Mouse (Mus musculus) heart, embryonic 13.5 days (tissue): ENCODE results near the gene Mthfr. TPM values are rescaled to one million over a fixed set of nuclear protein-coding genes. Genes with fewer than 3 reads are reported as not detected.

Experiments used
- ATAC-seq: fragments of 200-750 bp; cut with Nextera tagmentation; 2 replicates; pipeline ENCODE4 v1.8.0; 2017; ENCODE audit warnings: moderate TSS enrichment; ENCODE audit not compliant: insufficient number of reproducible peaks, low FRiP score, low TSS enrichment; ENCODE audit errors: extremely low read depth
- H3K27ac ChIP-seq: fragments of 300-500 bp; sonication (generic); replicated peaks from 2 replicates; pipeline ENCODE4 v1.5.1; 2015; ENCODE audit warnings: moderate library complexity, mild to moderate bottlenecking, inconsistent platforms
- H3K27me3 ChIP-seq: fragments of 300-500 bp; sonication (generic); replicated peaks from 2 replicates; pipeline ENCODE4 v1.6.1; 2015; ENCODE audit warnings: mild to moderate bottlenecking, inconsistent platforms
- H3K36me3 ChIP-seq: fragments of 300-500 bp; sonication (generic); 2 replicates; pipeline ENCODE4 v1.6.1; 2015; ENCODE audit warnings: mild to moderate bottlenecking, inconsistent platforms
- H3K4me1 ChIP-seq: fragments of 300-500 bp; sonication (generic); 2 replicates; pipeline ENCODE4 v1.6.1; 2015; ENCODE audit warnings: inconsistent platforms
- H3K4me2 ChIP-seq: fragments of 300-500 bp; sonication (generic); 2 replicates; pipeline ENCODE4 v1.6.1; 2015; ENCODE audit warnings: inconsistent platforms, mild to moderate bottlenecking, moderate library complexity
- H3K4me3 ChIP-seq: fragments of 300-500 bp; sonication (generic); 2 replicates; pipeline ENCODE4 v1.5.1; 2015; ENCODE audit warnings: moderate library complexity, mild to moderate bottlenecking, inconsistent platforms
- H3K9ac ChIP-seq: fragments of 300-500 bp; sonication (generic); 2 replicates; pipeline ENCODE4 v1.6.1; 2015; ENCODE audit warnings: inconsistent platforms, mild to moderate bottlenecking, moderate library complexity
- H3K9me3 ChIP-seq: fragments of 300-500 bp; sonication (generic); 2 replicates; pipeline ENCODE4 v1.6.1; 2016; ENCODE audit warnings: inconsistent platforms
- WGBS: fragments of 180-500 bp; shearing (Covaris S2); methylation state at CpG from one replicate; pipeline ENCODE4 v1.1.7; 2015; ENCODE audit warnings: mixed read lengths; 5-methylcytosine and 5-hydroxymethylcytosine counted together
- polyA plus RNA-seq: library from polyadenylated mRNA; unstranded; fragments of >200 nt; fragmentation: Nextera tagmentation; extraction: Ambion mirVana; gene quantifications from 2 replicates; pipeline ENCODE4 v1.2.1, GENCODE M21; 2015

Gene Mthfr
- polyA plus RNA-seq, result 11.4 and 11.7 TPM in 2 replicates

DNA sequence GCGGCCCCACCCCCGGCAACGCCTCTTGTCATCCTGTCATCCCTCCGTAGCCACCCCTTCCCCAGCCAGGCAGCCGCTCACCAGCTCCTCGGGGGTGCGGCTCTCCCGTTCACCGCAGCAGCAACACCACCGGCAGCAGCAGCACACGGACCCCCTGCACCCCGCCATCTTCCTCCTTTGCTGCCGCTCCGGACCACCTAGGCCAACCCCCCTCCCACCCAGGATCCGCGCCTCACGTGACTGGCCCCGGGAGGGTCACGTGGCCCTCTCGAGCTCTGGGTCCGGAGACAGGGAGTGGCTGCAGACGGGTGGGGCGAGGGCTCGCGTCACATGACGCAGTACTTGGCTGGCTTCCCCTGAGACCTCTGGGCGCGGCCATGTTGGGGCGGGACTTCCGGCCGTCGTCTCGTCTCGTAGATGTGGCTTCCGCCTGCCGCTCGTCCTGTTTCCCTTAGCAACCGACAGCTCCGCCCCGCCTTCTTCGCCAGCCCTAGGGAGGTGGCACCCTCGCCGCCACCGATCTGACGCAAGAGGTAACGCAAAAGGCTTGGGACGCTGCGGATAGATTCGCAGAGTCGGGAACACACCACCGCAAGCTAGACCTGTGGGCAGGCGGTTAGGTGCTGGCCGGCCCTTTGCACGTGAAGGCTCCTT, at the start of gene Mthfr, which contains the start of gene Clcn6:
Mthfr (plus strand) TSS at position 478 of the 654 bp plus-strand sequence.
Clcn6 (minus strand) TSS at position 222 of the 654 bp plus-strand sequence.
- peak within 1 kb of the TSS; percentile 92 for H3K27ac ChIP-seq
- WGBS, result under 1% methylated on average over 54 of the region's 54 CpGs
- ATAC-seq, result peak; percentile 91

DNA sequence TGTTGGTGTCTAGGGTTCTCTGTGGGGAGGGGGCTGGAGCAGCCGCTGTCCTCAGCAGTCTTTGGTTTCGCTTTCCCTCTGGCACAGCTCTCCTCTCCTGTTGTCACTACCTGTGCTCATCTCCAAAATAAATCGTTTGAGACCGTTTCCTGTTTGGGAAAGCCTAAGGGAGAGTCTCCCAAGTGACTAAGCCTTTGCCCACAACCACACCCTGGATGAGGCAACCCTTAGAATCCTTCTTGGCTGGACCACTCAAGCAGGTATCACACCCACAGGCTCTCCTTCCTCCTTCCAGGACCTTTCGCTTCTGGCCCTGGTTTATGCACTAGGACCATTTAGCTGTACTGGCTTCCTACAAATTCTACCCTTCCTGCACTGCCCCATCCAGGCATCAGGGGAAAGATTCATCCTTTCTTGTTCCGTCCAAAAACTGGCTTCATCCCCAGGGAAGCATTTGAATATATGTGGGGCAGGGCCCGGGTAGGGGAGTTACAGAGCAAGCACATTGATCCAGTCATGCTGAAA, 45.2 kb upstream of the Mthfr start:
- no peak overlapping the region for H3K4me3 ChIP-seq
- H3K9ac ChIP-seq, result no peak overlapping the region
- peaks cover 17% of the 10 kb centered on the region for H3K27me3 ChIP-seq
- H3K36me3 ChIP-seq, result no peaks in the 10 kb centered on the region
- no peak for ATAC-seq
- H3K27ac ChIP-seq, result no peak overlapping the region
- WGBS, result 53% methylated on average over 7 of the region's 7 CpGs
- H3K4me2 ChIP-seq, result no peak overlapping the region
- H3K4me1 ChIP-seq, result no peaks in the 10 kb centered on the region
- H3K9me3 ChIP-seq, result no peaks in the 10 kb centered on the region

More for the DNA sequence above, at the start of gene Mthfr, which contains the start of gene Clcn6:
- Histone ChIP-seq H3K4me3 (peak within 1 kb of the TSS; percentile 87), H3K9ac (peak within 1 kb of the TSS; percentile 91), H3K9me3 (no peaks in the 10 kb centered on the region), H3K4me2 (peak within 1 kb of the TSS; percentile 95), H3K36me3 (peaks cover 30% of the 10 kb centered on the region), H3K4me1 (peaks cover 52% of the 10 kb centered on the region), H3K27me3 (no peaks in the 10 kb centered on the region)

DNA sequence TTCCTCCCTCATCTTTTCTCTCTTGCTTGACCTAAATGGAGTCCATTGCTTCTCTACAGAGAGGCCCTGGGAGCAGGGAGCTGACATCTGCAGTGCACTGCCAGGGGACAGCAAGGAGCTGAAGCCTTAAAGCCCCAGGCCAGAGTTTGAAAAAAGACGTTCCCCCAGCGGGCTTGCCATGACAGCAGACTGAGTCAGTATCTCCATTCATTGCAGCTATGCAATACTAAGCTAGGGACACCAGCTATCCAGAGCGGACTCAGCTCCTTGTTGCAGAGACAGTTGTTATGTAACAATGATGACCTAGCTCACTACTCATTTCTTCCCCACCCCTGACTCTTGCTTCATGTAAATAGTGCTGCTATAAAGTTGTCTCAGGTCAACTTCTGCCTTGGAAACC, 43.6 kb upstream of the Mthfr start:
- H3K9me3 ChIP-seq, result no peaks in the 10 kb centered on the region
- H3K4me3 ChIP-seq, result no peak overlapping the region
- H3K36me3 ChIP-seq, result no peaks in the 10 kb centered on the region
- WGBS, result 80% methylated on average over 3 of the region's 3 CpGs
- no peak overlapping the region for H3K27ac ChIP-seq
- H3K9ac ChIP-seq, result no peak overlapping the region
- no peak for ATAC-seq
- H3K4me2 ChIP-seq, result no peak overlapping the region
- H3K4me1 ChIP-seq, result peaks cover 15% of the 10 kb centered on the region
- H3K27me3 ChIP-seq, result peaks cover 17% of the 10 kb centered on the region

DNA sequence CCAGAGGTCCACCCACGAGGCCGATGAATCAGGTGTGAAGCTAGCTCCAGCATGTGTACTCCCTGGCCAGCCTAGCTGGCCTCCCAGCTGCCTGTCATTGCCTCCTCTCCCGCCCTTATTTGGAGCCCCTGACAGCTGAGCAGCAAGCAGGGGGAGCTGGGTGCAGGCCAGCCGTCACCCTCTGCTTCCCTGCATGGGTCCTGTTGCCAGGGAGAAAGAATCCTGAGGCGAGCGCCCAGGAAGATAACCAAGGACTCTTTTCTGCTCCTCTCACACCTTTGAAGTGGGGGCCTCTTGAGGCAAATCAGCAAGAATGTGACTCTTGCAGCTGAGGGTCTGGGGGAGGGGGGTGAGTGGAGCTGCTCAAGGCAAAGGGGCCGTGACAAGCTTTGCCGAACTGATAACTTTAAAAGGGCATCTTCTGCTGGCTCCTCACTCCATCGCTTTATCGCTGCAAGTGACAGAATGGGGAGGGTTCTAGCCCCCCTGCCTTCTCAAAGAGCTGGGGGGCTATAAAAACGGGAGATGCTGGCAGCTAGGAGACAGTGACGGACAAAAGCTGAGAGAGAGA, 38.6 kb upstream of the Mthfr start, which contains the start of gene Nppa:
Nppa (plus strand) TSS at position 521 of the 571 bp plus-strand sequence.
- Histone ChIP-seq H3K4me1 (peaks cover 19% of the 10 kb centered on the region), H3K4me2 (peak within 1 kb of the TSS; percentile 29), H3K27me3 (peaks cover 9% of the 10 kb centered on the region), H3K27ac (peak within 1 kb of the TSS; percentile 67), H3K9me3 (no peaks in the 10 kb centered on the region), H3K36me3 (peaks cover 16% of the 10 kb centered on the region), H3K4me3 (peak within 1 kb of the TSS; percentile 37), H3K9ac (peak within 1 kb of the TSS; percentile 61)
- peak; percentile 59; the same call in 1 of the 2 replicates for ATAC-seq
- 19% methylated on average over 12 of the region's 12 CpGs for WGBS

DNA sequence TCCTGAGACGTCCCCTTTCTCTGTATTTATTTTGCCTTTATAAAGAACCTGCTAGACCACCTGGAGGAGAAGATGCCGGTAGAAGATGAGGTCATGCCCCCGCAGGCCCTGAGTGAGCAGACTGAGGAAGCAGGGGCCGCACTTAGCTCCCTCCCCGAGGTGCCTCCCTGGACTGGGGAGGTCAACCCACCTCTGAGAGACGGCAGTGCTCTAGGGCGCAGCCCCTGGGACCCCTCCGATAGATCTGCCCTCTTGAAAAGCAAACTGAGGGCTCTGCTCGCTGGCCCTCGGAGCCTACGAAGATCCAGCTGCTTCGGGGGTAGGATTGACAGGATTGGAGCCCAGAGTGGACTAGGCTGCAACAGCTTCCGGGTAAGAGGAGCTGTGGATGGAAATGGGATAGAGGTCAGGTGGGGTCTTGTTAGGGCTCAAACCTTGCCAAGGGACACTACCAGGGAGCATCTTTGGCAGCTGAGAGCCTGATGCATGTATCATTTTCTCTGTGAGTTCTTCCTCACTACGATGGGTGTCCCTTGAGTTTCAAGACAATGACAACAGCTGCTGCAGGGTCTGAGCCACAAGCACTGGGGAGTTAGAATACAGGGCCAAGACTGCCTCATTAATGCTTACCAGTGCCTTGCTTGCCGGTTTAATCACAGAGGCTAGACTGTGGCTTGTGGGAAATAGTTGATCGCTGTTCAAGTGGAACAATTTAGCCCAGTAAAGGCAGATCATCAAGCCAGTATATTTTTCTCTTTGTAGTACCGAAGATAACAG, 37.7 kb upstream of the Mthfr start:
- no peaks in the 10 kb centered on the region for H3K9me3 ChIP-seq
- peak overlapping the region; percentile 29 for H3K4me2 ChIP-seq
- peak overlapping the region; percentile 67 for H3K27ac ChIP-seq
- H3K36me3 ChIP-seq, result peaks cover 25% of the 10 kb centered on the region
- peak overlapping the region; percentile 37 for H3K4me3 ChIP-seq
- peak overlapping the region; percentile 61 for H3K9ac ChIP-seq
- H3K4me1 ChIP-seq, result peaks cover 19% of the 10 kb centered on the region
- no peak for ATAC-seq
- H3K27me3 ChIP-seq, result peaks cover 8% of the 10 kb centered on the region; the same call in 1 of the 2 replicates
- WGBS, result 67% methylated on average over 17 of the region's 17 CpGs

DNA sequence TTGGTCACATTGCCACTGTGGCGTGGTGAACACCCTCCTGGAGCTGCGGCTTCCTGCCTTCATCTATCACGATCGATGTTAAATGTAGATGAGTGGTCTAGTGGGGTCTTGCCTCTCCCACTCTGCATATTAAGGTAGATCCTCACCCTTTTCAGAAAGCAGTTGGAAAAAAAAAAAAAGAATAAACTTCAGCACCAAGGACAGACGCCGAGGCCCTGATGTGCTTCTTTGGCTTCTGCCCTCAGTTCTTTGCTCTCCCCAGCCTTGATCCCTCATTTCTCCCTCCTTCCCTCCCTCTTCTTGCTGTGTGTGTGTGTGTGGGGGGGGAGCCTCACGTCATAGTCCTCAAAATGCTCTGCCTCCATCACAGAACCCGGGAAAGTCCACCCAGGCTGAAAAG, 37.0 kb upstream of the Mthfr start:
- 30% methylated on average over 8 of the region's 8 CpGs for WGBS
- Histone ChIP-seq H3K27me3 (peaks cover 8% of the 10 kb centered on the region; the same call in 1 of the 2 replicates), H3K4me1 (peaks cover 19% of the 10 kb centered on the region), H3K9me3 (no peaks in the 10 kb centered on the region), H3K36me3 (peaks cover 31% of the 10 kb centered on the region), H3K9ac (0 out of 2 replicates have a peak overlapping the region, but pooled peaks have one; percentile 61), H3K4me3 (peak overlapping the region; percentile 37), H3K4me2 (peak overlapping the region; percentile 29), H3K27ac (no peak overlapping the region)
- no peak for ATAC-seq

DNA sequence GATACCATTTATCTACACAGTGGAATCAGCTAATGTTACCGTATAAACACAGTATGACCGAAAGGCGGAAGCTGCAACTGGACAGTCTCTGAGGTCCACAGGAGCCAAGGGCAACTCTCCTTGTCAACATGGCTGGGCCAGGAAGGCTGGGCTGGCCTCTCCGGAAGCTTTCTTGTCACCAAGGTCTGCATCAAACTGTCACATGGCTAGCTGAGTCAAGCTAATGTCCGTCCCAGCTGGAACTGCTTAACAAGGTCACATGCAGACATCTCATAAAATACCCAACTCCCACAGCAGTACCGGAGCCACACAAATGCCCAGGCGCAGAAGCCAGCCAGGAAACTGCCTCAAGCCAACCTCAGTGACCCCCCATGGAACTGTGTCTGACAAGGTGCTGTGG, 34.5 kb upstream of the Mthfr start:
- no peak overlapping the region for H3K4me3 ChIP-seq
- 73% methylated on average over 7 of the region's 7 CpGs for WGBS
- H3K36me3 ChIP-seq, result peaks cover 56% of the 10 kb centered on the region
- H3K9me3 ChIP-seq, result no peaks in the 10 kb centered on the region
- H3K9ac ChIP-seq, result no peak overlapping the region
- peaks cover 14% of the 10 kb centered on the region for H3K4me1 ChIP-seq
- no peak overlapping the region for H3K27ac ChIP-seq
- no peak overlapping the region for H3K4me2 ChIP-seq
- no peaks in the 10 kb centered on the region; the same call in 1 of the 2 replicates for H3K27me3 ChIP-seq
- ATAC-seq, result no peak

DNA sequence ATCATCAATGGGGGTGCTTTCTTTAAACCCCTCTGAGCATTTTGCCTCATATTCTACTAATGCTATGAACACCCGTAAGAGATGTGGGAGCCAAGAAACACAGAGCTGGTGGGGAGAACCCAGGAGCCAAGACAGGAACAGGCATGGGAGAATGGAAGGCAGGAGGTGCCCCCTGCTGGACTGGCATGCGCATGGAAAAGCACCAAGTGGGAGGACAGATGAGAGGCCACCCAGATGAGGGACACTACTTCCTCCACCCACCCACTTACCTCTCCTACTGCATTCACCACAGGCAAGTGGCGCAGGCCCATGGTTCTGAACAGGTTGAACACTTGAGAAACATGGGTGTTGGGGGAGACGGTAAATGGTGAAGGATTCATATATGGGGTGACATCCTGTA, 30.5 kb upstream of the Mthfr start:
- Histone ChIP-seq H3K4me1 (no peaks in the 10 kb centered on the region), H3K27ac (no peak overlapping the region), H3K4me3 (no peak overlapping the region), H3K27me3 (no peaks in the 10 kb centered on the region), H3K9ac (no peak overlapping the region), H3K9me3 (no peaks in the 10 kb centered on the region), H3K36me3 (peaks cover 97% of the 10 kb centered on the region), H3K4me2 (no peak overlapping the region)
- no peak for ATAC-seq
- WGBS, result 74% methylated on average over 4 of the region's 4 CpGs

DNA sequence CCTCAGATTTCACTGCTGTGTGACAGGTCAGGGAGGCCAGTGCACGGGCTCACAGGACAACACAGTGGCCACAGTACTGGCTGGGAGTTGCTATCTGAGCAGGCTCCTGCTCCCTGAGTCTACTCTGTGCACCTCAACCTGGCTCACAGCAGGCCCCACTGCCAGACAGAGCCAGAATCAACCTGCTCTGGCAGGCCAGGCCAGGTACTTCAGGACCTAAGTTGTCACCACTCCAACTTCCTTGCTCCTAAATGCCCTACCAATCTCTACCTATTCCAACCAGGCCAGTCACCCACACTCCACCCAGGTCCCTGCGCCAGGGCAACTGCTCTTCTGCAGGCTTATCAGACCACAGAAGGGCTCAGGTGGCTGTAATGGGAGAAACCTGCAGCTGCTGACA, 29.2 kb upstream of the Mthfr start:
- 57% methylated on average over 2 of the region's 2 CpGs for WGBS
- no peaks in the 10 kb centered on the region for H3K4me1 ChIP-seq
- H3K27ac ChIP-seq, result no peak overlapping the region
- no peaks in the 10 kb centered on the region for H3K9me3 ChIP-seq
- H3K36me3 ChIP-seq, result peaks cover 99% of the 10 kb centered on the region
- no peak overlapping the region for H3K4me2 ChIP-seq
- no peak for ATAC-seq
- H3K27me3 ChIP-seq, result no peaks in the 10 kb centered on the region
- no peak overlapping the region for H3K9ac ChIP-seq
- H3K4me3 ChIP-seq, result no peak overlapping the region

DNA sequence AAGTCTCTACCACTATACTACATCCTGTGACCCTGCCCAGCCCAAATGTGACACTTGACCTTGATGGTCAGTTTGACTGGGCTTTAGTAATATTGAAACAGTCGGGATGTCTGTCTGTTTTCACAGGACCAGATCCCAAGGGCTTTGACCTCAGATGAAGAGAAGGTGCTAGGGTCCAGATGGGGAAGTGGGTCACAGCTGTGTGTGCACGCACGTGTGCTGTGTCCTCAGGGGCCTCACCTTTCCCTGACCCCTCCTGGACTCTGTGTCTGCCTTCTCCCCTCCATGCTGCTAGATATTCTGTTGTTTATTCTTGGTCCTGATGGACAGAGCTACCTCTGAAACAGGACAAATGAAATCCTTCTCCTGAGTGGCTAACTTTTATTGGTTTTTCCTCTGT, 27.5 kb upstream of the Mthfr start:
- no peak for ATAC-seq
- Histone ChIP-seq H3K9ac (no peak overlapping the region), H3K36me3 (peaks cover 100% of the 10 kb centered on the region), H3K4me3 (no peak overlapping the region), H3K4me2 (no peak overlapping the region), H3K9me3 (no peaks in the 10 kb centered on the region), H3K27ac (no peak overlapping the region), H3K4me1 (no peaks in the 10 kb centered on the region), H3K27me3 (no peaks in the 10 kb centered on the region)
- WGBS, result 76% methylated on average over 3 of the region's 3 CpGs

DNA sequence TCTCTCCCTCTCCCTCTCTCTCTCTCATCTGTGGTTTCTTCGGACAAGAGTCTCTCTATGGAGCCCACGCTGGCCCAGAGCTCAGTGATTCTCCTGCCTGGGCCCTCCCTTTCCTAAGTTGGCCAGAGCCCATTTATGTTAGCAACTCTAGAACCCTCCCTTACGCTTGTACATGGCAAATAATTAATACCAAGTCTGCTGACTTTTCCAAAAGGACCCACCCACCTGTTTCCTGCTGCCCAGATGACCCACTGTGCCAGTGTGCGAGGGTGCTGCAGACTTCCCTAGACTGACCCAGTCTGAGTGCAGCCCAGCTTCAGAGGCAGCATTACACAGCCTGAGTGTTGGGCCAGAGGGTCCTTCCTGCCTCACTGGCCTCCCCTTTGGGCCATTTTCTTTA, 26.7 kb upstream of the Mthfr start:
- Histone ChIP-seq H3K27ac (no peak overlapping the region), H3K9ac (no peak overlapping the region), H3K27me3 (no peaks in the 10 kb centered on the region), H3K4me2 (no peak overlapping the region), H3K36me3 (peaks cover 100% of the 10 kb centered on the region), H3K9me3 (no peaks in the 10 kb centered on the region), H3K4me3 (no peak overlapping the region), H3K4me1 (no peaks in the 10 kb centered on the region)
- 82% methylated on average over 4 of the region's 4 CpGs for WGBS
- no peak for ATAC-seq
